In genomic region chr9:14222936-14223335, GRCm38 (mm10) we compare ENCODE assay signal across 23 mouse cellular contexts. TPM values are rescaled to one million over a fixed set of nuclear protein-coding genes. Genes with fewer than 3 reads are reported as not detected.
DNase-seq lines count a peak whose midpoint lies in the region; ATAC-seq and TF ChIP-seq lines count a peak whose summit lies in the region.
"Had no signal": no experiment of that assay in that cellular context is flagged by ENCODE, and none has a peak within 500 bp of the region (broad histone marks: within the 10 kb centered on the region; RNA-seq: fewer than 3 reads in every experiment).

No protein-coding gene starts in this region.

- peak; percentile 38; the same call in 1 of the 2 replicates for ATAC-seq in lung, embryonic 14.5 days (ENCODE audit: insufficient read depth)
- no peak for ATAC-seq in neural tube, embryonic 15.5 days (ENCODE audit: low FRiP score)
- ATAC-seq: activated CD4-positive, CD25-positive, alpha-beta regulatory T cell, adult 4 months; CD4-positive, CD25-positive, alpha-beta regulatory T cell, adult 4 months; forebrain, embryonic 13.5 days; forebrain, embryonic 15.5 days; forebrain, postnatal 0 days; Patski had no signal

- H3K79me3 ChIP-seq in C2C12 (ENCODE audit: low read depth), result no peaks in the 10 kb centered on the region

- H3K4me1 ChIP-seq in lung, embryonic 14.5 days (ENCODE audit: insufficient read depth), result no peaks in the 10 kb centered on the region
- H3K4me1 ChIP-seq in neural tube, embryonic 15.5 days, result no peaks in the 10 kb centered on the region
- H3K4me1 ChIP-seq: embryonic facial prominence, embryonic 10.5 days; embryonic facial prominence, embryonic 12.5 days; forebrain, embryonic 13.5 days; forebrain, embryonic 15.5 days had no signal

- TF ChIP-seq POLR2A in myocyte (IDR thresholded peaks at IDR 0.05; ENCODE audit: insufficient read length, low read depth), result no peak

- WGBS in lung, embryonic 14.5 days, result 31% methylated on average over 2 of the region's 2 CpGs
- WGBS in neural tube, embryonic 15.5 days, result 78% methylated on average over 2 of the region's 2 CpGs

- H3K36me3 ChIP-seq in lung, embryonic 14.5 days (ENCODE audit: insufficient read depth), result no peaks in the 10 kb centered on the region
- H3K36me3 ChIP-seq in C2C12 (ENCODE audit: control insufficient read depth, insufficient read depth) (no peaks in the 10 kb centered on the region), myocyte (ENCODE audit: control insufficient read depth, insufficient read depth) (no peaks in the 10 kb centered on the region)
- H3K36me3 ChIP-seq in neural tube, embryonic 15.5 days, result no peaks in the 10 kb centered on the region
- H3K36me3 ChIP-seq: embryonic facial prominence, embryonic 10.5 days; embryonic facial prominence, embryonic 12.5 days; forebrain, embryonic 15.5 days; G1E had no signal

- H3K79me2 ChIP-seq in C2C12 (ENCODE audit: control insufficient read depth, insufficient read depth), result no peaks in the 10 kb centered on the region
- no peaks in the 10 kb centered on the region for H3K79me2 ChIP-seq in myocyte (ENCODE audit: control insufficient read depth, insufficient read depth)

- no peak overlapping the region for H3K4me2 ChIP-seq in lung, embryonic 14.5 days
- H3K4me2 ChIP-seq in myocyte (ENCODE audit: low read depth), result no peak overlapping the region
- no peak overlapping the region for H3K4me2 ChIP-seq in neural tube, embryonic 15.5 days
- H3K4me2 ChIP-seq: embryonic facial prominence, embryonic 12.5 days; forebrain, embryonic 13.5 days; forebrain, embryonic 15.5 days had no signal

- no peak overlapping the region for H3K4me3 ChIP-seq in lung, embryonic 14.5 days (ENCODE audit: low read depth, low read length)
- H3K4me3 ChIP-seq in C2C12 (ENCODE audit: insufficient read depth, poor library complexity, severe bottlenecking) (no peak overlapping the region), myocyte (no peak overlapping the region)
- no peak overlapping the region for H3K4me3 ChIP-seq in neural tube, embryonic 15.5 days (replicated peaks)
- H3K4me3 ChIP-seq: embryonic facial prominence, embryonic 10.5 days; embryonic facial prominence, embryonic 12.5 days; forebrain, embryonic 13.5 days; forebrain, embryonic 15.5 days had no signal

- no peak for DNase-seq in lung, embryonic 14.5 days
- no peak for DNase-seq in lung, postnatal 14 days
- DNase-seq: adrenal gland, adult 8-10 months; adrenal gland, postnatal 14 days; adrenal gland, postnatal 36 days; cerebellum, adult 11-12 months; cerebellum, adult 2 months; cerebellum, adult 9-10 months; cerebellum, postnatal 10 days; cerebellum, postnatal 25 days; forebrain, postnatal 0 days had no signal

- no peaks in the 10 kb centered on the region for H3K27me3 ChIP-seq in lung, embryonic 14.5 days (ENCODE audit: insufficient read depth, low read length)
- H3K27me3 ChIP-seq in C2C12 (ENCODE audit: control insufficient read depth, insufficient read depth, insufficient read length) (no peaks in the 10 kb centered on the region), myocyte (ENCODE audit: control insufficient read depth, insufficient read depth, insufficient read length) (no peaks in the 10 kb centered on the region)
- H3K27me3 ChIP-seq in neural tube, embryonic 15.5 days (replicated peaks), result no peaks in the 10 kb centered on the region
- H3K27me3 ChIP-seq: CH12.LX; embryonic facial prominence, embryonic 12.5 days; forebrain, embryonic 13.5 days; forebrain, embryonic 15.5 days; Patski had no signal

- no peaks in the 10 kb centered on the region for H3K9me3 ChIP-seq in lung, embryonic 14.5 days (ENCODE audit: low read depth, low read length)
- H3K9me3 ChIP-seq in neural tube, embryonic 15.5 days (replicated peaks), result no peaks in the 10 kb centered on the region
- H3K9me3 ChIP-seq: embryonic facial prominence, embryonic 10.5 days; embryonic facial prominence, embryonic 12.5 days; forebrain, embryonic 13.5 days; forebrain, embryonic 15.5 days; G1E had no signal

- H3ac ChIP-seq in C2C12 (ENCODE audit: control insufficient read depth, insufficient read length, low read depth) (no peak overlapping the region), myocyte (ENCODE audit: control insufficient read depth, insufficient read length) (no peak overlapping the region)

- no peak for TF ChIP-seq CTCF in lung, embryonic 14.5 days (IDR thresholded peaks at IDR 0.05; ENCODE audit: low read depth)
- TF ChIP-seq CTCF in C2C12 (IDR thresholded peaks at IDR 0.05; ENCODE audit: control insufficient read depth, insufficient read depth, insufficient read length), result no peak

- no peak overlapping the region for H3K27ac ChIP-seq in lung, embryonic 14.5 days (ENCODE audit: low read depth)
- no peak overlapping the region for H3K27ac ChIP-seq in neural tube, embryonic 15.5 days (replicated peaks)
- H3K27ac ChIP-seq: embryonic facial prominence, embryonic 10.5 days; embryonic facial prominence, embryonic 12.5 days; forebrain, embryonic 13.5 days; forebrain, embryonic 15.5 days had no signal

- H3K9ac ChIP-seq in lung, embryonic 14.5 days, result no peak overlapping the region
- H3K9ac ChIP-seq in neural tube, embryonic 15.5 days (replicated peaks), result no peak overlapping the region
- H3K9ac ChIP-seq: embryonic facial prominence, embryonic 12.5 days; forebrain, embryonic 13.5 days; forebrain, embryonic 15.5 days; forebrain, postnatal 0 days had no signal

TF ChIP-seq in C2C12, 6 proteins besides CTCF, POLR2A, EP300 and RAD21:
- TF ChIP-seq CEBPB (IDR thresholded peaks at IDR 0.05; ENCODE audit: low read depth) (no peak), MAX (IDR thresholded peaks at IDR 0.05) (no peak), MYOG (IDR thresholded peaks at IDR 0.05; ENCODE audit: control insufficient read depth, extremely low read depth, insufficient read length) (no peak), MYOD1 (IDR thresholded peaks at IDR 0.05; ENCODE audit: control insufficient read depth, insufficient read length, low read depth) (peak; percentile 90)

TF ChIP-seq in myocyte, 11 proteins besides CTCF, POLR2A, EP300 and RAD21:
- no peak for TF ChIP-seq SRF (IDR thresholded peaks at IDR 0.05; ENCODE audit: control insufficient read depth, insufficient read length, low read depth)
- peak; percentile 53 to 91 (median 87) for TF ChIP-seq MYOD1 (IDR thresholded peaks at IDR 0.05; ENCODE audit: control insufficient read depth in 1 of 3, insufficient read length in 2 of 3, low read depth in 2 of 3)

RNA-seq across cellular contexts. Expression of gene Sesn3, which starts 51.9 kb away (rescaled TPM):
- 23.1 and 23.5 TPM in 2 replicates for polyA plus RNA-seq in lung, embryonic 14.5 days (2014; fragmentation: Nextera tagmentation; extraction: Ambion mirVana)
- polyA plus RNA-seq in C2C12 (2012; fragmentation: generic; extraction: Trizol), result 4.9 TPM
- polyA plus RNA-seq in myocyte (2012; fragmentation: generic; extraction: Trizol), result 4.7 TPM
- 18.6 and 21.0 TPM in 2 replicates for polyA plus RNA-seq in neural tube, embryonic 15.5 days (2015; fragmentation: Nextera tagmentation; extraction: Ambion mirVana)
